Mouse (Mus musculus): ENCODE data around the gene Wnt10b.

Gene Wnt10b

DNA sequence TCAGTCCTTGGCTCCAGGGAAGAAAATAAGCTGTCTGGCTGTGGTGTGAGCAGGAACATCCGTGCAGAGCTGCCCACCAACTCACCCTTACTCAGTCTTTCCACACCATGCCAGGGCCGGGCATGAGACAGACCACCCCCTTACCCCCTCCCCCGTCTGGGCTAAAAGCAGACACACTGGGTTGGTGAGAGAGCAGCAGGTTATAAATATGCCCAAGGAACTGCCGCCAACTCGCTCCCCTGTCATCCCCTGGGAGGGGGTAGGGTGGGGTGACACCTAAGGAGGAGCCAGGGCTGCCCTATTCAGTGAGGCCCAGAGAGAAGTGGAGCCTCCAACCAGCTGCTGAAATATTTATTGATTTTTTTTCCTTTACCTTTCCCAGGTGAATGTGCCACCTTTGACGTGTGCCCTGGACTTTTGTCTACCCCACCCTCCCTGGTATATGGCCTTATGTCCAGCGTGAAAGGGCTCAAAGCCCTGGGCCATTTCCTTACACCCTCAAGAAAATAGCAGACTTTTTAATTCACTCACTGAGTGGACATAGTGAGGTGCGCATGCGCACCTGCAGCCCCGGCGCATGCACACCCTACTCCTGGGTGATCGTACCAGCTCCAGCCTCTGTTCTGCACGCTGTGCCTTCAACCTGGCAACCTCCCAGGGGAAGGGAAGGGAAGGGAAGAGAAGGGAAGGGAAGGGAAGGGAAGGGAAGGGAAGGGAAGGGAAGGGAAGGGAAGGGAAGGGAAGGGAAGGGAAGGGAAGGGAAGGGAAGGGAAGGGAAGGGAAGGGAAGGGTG is 19.0 kb upstream of the Wnt10b start:
- DNase-seq (ENCODE audit: low spot score in 2 of 2) = no peak

DNA sequence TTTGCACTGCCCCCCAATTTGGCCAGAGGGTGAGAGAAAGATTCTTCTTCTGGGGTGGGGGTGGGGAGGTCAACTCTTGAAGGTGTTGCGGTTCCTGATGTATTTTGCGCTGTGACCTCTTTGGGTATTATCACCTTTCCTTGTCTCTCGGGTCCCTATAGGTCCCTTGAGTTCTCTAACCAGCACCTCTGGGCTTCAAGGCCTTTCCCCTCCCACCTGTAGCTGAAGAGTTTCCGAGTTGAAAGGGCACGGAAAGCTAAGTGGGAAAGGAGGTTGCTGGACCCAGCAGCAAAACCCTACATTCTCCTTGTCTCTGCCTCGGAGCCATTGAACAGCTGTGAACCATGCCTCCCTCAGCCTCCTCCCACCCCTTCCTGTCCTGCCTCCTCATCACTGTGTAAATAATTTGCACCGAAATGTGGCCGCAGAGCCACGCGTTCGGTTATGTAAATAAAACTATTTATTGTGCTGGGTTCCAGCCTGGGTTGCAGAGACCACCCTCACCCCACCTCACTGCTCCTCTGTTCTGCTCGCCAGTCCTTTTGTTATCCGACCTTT is 15.3 kb upstream of the Wnt10b start:
- DNase-seq (ENCODE audit: low spot score in 2 of 2) = no peak

DNA sequence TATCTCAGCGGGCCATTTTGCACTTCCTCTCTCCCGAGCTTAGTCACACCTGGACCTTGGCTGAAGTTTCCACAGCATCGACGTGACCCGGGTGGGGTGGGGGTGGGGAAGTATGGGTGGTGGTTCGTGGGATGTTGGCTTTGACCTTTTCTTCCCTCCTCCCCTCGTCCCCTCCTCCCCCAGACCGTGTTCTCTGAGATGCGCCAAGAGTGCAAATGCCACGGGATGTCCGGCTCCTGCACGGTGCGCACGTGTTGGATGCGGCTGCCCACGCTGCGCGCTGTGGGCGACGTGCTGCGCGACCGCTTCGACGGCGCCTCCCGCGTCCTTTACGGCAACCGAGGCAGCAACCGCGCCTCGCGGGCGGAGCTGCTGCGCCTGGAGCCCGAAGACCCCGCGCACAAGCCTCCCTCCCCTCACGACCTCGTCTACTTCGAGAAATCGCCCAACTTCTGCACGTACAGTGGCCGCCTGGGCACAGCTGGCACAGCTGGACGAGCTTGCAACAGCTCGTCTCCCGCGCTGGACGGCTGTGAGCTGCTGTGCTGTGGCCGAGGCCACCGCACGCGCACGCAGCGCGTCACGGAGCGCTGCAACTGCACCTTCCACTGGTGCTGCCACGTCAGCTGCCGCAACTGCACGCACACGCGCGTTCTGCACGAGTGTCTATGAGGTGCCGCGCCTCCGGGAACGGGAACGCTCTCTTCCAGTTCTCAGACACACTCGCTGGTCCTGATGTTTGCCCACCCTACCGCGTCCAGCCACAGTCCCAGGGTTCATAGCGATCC is 14.5 kb upstream of the Wnt10b start:
- DNase-seq (ENCODE audit: low spot score in 2 of 2) = no peak

DNA sequence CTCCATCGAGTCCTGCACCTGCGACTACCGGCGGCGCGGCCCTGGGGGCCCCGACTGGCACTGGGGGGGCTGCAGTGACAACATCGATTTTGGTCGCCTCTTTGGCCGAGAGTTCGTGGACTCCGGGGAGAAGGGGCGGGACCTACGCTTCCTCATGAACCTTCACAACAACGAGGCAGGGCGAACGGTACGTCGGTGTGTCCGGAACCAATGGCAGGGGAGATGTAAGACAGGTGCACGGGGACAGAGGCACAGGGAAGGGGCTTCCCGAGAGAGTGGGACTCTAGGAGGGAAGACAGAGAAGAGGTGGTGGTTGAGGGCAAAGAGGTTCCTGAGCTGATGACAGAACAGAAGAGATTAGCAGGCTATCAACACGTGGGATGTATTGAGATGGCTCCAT is 13.8 kb upstream of the Wnt10b start:
- DNase-seq (ENCODE audit: low spot score in 2 of 2) = no peak

DNA sequence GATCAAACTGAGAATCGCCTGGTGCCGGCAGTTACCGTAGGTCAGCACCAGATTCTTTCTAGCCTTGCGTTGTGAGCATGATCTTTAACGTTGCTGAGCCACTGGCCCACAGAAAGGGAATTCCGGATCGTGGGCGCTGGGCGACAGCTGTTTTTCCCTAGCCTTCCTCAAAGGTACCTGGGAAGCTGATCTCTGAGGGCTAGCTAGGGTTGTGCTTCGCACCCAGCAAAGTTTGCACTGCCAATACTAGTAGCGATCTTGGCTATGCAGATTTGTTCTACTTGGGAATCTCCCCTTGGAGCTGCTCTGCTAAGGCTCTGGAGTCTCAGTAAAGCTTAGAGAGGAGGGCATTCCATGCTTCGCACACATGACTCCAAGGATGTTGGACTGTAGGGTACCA is 13.3 kb upstream of the Wnt10b start:
- no peak for DNase-seq (ENCODE audit: low spot score in 2 of 2)

DNA sequence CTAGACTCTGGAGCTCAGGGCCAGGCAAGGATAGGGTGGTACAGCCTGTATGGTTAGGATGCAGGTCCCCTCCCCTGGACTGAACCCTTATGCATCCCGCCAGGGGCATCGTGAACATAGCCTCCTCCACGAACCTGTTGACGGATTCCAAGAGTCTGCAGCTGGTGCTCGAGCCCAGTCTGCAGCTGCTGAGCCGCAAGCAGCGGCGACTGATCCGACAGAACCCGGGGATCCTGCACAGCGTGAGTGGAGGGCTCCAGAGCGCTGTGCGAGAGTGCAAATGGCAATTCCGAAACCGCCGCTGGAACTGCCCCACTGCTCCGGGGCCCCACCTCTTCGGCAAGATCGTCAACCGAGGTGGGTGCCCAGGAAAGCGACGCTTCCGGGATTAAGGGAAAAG is 12.8 kb upstream of the Wnt10b start:
- DNase-seq (ENCODE audit: low spot score in 2 of 2) = no peak

DNA sequence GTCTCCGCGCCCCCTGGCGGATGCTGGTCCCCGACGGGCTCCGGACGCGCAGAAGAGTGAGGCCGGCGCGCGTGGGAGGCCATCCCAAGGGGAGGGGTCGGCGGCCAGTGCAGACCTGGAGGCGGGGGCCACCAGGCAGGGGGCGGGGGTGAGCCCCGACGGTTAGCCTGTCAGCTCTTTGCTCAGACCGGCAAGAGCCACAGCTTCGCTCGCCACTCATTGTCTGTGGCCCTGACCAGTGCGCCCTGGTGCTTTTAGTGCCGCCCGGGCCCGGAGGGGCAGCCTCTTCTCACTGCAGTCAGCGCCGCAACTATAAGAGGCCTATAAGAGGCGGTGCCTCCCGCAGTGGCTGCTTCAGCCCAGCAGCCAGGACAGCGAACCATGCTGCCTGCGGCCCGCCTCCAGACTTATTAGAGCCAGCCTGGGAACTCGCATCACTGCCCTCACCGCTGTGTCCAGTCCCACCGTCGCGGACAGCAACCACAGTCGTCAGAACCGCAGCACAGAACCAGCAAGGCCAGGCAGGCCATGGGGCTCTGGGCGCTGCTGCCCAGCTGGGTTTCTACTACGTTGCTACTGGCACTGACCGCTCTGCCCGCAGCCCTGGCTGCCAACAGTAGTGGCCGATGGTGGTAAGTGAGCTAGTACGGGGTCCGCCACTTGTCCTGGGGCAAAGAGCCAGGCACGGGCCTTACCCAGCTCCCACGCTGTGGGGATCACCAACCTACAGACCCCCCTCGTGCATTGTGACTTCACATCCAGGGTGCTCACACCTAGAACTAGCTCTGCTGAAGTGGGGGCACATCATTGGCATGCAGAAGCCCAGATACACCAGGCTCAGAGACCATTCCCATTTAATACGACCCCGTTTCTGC is 11.9 kb upstream of the Wnt10b start, which contains the start of gene Wnt1:
Wnt1 (plus strand) TSS at position 197 of the 875 bp plus-strand sequence.
- DNase-seq (ENCODE audit: low spot score in 2 of 2) = no peak

DNA sequence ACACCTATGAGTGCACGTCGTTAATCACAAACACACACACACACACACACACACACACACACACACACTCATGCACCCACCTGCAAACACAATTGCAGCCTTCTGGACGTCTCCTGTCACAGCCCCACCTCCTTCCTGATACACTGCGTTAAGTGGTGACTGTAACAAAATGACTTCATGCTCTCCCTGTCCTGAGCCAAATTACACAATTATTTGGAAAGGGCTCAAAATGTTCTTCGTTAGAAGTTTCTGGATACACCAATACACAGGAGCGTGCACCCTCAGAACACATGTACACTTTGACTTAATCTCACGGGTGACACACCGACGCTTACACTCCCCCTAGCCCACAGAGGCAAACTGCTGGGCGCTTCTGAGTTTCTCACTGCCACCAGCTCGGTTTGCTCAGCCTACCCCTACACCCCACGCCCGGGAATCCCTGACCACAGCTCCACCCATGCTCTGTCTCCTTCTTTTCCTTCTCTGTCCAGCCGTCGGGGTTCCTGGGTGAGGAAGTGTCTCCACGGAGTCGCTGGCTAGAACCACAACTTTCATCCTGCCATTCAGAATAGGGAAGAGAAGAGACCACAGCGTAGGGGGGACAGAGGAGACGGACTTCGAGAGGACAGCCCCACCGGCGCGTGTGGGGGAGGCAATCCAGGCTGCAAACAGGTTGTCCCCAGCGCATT is 11.2 kb upstream of the Wnt10b start:
- DNase-seq (ENCODE audit: low spot score in 2 of 2) = no peak

DNA sequence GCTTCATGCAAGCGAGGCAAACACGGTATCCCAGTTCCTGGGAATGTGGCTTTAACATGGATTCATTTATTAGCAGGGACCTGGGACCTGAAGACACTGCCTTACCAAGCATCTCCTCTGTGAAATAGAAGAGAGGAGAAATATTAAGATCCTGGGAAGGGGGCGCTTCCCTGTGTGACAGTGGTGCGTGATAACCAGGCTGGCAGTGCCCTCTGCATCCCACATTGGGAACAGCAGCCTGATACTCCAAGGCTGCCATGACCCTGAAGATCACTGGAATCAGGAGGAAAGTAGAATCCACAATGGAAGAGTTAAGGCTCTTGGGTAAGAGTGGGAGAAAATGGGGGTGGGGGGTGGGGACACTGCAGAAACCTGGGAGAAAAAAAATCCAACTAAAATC is 10.0 kb upstream of the Wnt10b start:
- DNase-seq (ENCODE audit: low spot score in 2 of 2) = no peak

DNA sequence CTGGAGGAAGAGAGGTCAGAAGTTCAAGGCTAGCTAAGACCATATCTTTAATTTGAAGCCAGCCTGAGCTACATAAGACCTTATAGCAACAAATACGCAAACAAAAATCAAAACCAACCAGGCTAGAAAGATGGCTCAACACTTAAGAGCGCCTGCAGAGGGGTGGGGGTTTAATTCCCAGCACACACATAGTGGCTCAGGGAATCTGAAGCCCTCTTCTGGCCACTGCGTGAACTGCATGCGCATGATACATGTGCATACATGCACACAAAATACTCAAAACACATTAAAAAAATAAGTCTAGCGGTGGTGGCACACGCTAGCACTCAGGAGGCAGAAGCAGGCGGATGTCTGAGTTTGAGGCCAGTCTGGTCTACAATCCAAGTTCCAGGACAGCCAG is 7.8 kb upstream of the Wnt10b start:
- DNase-seq (ENCODE audit: low spot score in 2 of 2) = no peak

DNA sequence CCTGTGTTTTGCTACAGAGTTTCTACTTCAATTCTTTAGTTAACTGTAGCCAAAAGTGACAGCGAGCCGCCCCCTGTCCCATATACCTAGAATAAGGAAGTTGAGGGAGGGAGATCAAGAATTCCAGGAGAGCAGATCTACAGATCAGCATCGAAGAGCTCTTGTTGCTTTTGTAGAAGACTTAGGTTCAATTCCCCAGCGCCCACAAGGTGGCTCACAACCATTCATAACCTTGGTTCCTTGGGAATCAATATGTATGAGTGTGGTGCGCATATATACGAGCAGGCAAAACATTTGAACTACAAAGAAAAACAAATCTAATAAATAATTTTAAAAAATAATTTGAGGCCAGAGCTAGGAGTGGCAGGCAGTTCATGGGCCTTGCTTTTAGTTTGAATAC is 3.2 kb upstream of the Wnt10b start:
- no peak for DNase-seq (ENCODE audit: low spot score in 2 of 2)

DNA sequence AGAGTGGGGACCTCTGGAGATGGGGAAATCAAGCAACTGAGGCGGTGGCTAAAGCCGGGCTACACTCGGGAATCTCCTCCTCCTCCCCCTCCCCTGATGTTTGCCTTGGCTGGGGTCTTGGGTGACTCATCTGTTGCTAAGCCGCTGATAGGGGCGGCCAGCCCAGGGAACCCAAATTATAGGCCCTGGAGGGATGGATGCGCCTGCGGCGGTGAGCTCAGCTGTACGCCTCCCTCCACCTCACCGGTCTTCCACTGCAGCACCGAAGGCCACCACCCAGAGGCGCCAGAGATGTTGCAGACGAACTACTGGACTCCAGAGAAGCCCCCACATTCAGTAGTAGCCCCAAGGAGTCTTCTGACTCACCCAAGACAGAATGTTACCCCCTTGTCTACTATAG is 2.6 kb upstream of the Wnt10b start:
- DNase-seq (ENCODE audit: low spot score in 2 of 2) = peak in 1 of 2 experiments; percentile 74

DNA sequence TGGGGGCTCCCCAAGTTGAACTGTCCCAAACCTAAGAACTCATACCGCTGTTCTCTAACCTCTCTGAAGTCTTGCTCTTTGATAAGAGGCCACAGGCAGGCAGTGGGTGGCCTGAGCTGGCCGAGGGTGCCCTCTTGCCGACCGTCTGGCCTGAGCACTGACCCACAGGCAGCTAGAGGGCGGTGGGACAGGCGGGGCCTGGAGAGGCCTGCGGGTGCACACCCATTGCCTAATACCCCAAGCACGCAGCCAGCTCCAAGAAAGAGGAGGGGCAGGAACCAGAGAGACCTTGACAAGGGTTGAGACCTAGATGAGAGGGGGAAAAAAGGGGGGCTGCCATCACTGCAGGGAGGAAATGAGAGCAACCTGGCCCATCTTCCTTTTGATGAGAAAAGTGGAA is 2.1 kb upstream of the Wnt10b start:
- no peak for DNase-seq (ENCODE audit: low spot score in 2 of 2)

DNA sequence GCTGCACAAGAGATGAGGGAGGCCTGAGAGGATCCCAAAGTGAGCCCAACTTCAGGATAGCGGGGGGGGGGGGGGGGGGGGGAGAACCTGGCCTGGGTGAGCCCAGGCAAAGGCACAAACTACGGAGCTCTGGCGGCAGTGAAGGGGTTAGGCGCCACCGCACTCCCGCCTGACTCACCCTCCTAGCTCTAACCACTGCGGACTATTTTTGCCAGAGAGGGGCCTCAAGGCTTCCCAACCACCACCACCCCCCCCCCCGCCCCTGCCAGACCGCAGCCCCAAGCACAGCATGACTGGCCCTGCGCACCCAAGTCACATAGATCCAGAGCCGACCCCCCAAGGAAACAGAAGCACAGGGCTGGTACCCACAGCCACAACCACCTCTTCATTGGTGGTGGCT is 856 bp upstream of the Wnt10b start:
- no peak for DNase-seq (ENCODE audit: low spot score in 2 of 2)

DNA sequence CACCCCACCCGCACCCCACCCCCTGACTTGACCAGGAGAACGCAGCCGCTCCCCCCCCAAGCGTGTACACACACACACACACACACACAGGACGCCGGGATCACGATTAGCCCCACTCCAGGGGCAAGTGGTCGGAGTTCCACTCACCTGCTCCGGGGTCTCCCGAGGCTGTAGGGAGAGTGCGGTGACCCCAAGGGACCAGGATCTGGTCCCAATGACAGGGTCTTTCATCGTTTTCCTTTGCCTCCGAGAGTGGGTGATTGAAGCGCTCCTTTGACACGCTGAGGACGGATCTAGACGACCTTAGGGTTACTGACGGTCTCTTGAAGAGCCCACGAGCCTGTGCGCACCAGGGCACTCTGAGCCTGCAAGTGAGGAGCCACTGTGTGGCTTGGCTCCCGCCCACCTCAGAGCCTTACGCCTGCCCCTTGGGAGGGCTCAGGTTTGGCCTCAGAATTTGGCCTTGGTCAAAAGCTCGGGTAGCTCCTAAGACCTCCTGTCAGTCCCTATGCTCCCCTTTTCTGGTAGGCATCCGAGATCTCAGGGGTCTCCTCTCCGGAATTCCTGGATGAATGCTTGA is 331 bp upstream of the Wnt10b start:
- no peak for DNase-seq (ENCODE audit: low spot score in 2 of 2)

DNA sequence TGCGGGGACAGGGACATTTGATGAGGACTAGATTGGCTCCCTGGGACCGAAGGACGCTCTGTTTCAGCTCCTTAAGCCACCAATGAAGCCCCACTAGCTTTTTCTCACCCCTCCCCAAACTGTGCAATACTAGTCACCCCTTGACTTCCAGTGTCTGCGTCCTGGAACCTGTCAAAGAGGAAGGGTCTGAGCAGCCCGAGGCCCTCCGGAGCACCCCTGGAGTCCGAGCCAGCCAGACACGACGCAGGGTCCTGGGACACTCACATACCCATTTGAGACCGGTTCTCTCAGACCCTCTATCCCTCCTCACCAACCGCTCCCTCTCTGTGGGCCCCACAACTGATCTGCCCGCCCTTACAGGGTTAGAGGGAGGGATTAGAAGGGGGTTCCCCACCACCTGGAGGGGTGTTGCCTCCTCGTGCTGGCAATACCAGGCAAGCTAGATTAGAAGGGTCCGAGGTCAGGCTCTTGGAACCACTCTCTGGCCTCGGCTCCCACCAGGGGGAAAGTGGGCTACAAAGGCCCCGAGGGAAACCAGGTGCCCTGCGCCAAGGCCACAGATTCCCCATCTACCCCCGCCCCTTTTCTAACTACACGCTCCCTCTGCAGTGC is 839 bp downstream of the Wnt10b start:
- DNase-seq (ENCODE audit: low spot score in 2 of 2) = no peak

DNA sequence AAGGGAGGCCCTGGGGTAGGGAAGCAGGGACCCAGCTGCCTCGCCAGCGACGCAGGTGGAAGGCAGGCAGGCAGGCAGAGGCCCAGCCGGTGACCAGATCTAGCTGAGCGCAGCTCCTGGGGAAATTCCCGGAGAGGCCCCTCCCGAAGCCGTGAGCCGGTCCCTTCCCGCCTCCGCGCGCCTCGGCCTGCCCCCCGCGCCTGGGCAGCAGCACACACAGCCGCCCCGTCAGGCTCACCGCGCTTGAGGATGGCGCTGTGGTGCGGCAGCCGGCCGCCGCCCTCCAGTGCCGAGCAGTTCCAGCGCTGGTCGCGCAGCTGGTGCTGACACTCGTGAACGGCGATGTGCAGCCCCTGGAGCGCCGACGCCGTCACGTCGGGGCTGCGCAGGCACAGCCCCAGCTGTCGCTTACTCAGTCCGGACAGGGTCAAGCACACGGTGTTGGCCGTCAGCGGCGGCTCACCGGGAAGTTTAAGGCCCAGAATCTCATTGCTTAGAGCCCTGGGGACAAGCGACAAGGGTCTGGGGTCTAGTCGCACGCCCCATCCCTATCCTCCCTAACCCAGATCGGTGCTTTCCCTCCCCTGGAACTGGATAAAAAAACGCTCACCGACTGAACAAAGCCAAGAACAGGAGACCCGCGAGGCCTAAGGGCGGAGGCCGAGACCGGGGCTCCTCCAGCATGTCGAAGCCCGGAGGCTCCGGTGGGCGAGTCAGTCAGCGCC is 1.5 kb downstream of the Wnt10b start:
- DNase-seq (ENCODE audit: low spot score in 2 of 2) = no peak

DNA sequence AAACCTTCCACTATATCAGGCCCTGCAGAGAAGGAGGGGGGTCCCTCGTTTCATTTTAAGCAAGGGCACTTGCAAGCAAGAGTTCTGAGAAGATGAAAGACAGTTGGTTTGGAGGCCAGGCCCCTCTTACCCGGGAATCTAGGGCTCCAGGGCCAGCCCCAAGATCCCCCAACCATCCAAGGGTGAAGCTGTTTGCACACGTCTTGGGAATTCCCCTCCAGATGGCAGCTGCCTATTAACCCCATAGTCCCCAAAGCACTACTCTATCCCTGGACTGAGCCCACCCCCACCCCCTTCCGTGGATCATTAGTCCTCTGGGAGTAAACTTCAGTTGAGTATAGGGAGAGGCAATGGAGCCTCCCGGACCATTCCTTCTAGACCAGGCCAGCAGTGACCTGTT is 2.4 kb downstream of the Wnt10b start:
- no peak for DNase-seq (ENCODE audit: low spot score in 2 of 2)

DNA sequence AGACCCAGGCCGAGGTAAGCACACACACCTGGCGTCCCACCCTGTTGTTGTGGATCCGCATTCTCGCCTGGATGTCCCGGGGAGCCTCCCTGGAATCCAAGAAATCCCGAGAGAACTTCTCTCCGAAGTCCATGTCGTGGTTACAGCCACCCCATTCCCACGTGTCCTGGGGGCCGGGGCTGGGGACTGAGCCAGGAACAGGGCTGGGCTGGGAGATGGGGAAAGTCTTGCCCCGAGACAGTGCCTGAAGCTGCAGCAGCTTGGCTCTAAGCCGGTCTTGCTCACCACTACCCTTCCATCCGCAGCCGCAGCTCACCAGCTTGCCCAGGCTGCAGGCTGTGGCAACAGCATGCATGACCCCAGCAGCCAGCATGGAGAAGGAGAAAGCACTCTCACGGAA is 3.9 kb downstream of the Wnt10b start:
- DNase-seq (ENCODE audit: low spot score in 2 of 2) = no peak
